Mouse (Mus musculus): ENCODE data around the gene Marveld1. TPM values are rescaled to one million over a fixed set of nuclear protein-coding genes. Genes with fewer than 3 reads are reported as not detected.

Gene Marveld1
- total RNA-seq, 4 experiments from 2014 or later, result 4.1 to 5.8 (median 4.5) TPM

- no peak for DNase-seq (ENCODE audit: low spot score in 2 of 2)
Observed at GRCm38 (mm10) chr19:42139724-42140517, 7.3 kb upstream of the Marveld1 start.

- DNase-seq (ENCODE audit: low spot score in 2 of 2), result no peak
Observed at GRCm38 (mm10) chr19:42141998-42142397, 5.2 kb upstream of the Marveld1 start.

DNA sequence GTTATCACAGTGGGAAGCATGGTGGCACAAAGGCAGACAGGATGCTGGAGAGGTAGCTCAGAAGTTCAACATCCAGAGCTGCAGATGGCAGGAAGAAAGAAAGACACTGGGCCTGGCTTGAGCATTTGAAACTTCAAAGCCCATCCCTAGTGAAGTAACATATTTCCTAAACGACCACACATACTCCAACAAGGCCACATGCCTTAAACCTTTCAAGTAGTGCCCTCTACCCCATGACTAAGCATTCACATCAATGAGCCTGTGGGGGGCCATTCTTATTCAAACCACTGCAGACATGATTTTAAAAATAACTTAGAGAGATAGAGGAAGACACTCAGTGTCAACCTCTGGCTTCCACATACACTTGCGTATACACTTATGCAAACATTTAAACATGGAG lies 4.4 kb upstream of the Marveld1 start:
- no peak for DNase-seq (ENCODE audit: low spot score in 2 of 2)

GRCm38 (mm10) chr19:42144067-42144466 lies 3.1 kb upstream of the Marveld1 start:
- no peak for DNase-seq (ENCODE audit: low spot score in 2 of 2)

GRCm38 (mm10) chr19:42144541-42145167 lies 2.5 kb upstream of the Marveld1 start:
- peak; percentile 74 to 82 for DNase-seq (ENCODE audit: low spot score in 2 of 2)

GRCm38 (mm10) chr19:42145210-42145609 lies 2.0 kb upstream of the Marveld1 start:
- DNase-seq (ENCODE audit: low spot score in 2 of 2), result no peak

DNA sequence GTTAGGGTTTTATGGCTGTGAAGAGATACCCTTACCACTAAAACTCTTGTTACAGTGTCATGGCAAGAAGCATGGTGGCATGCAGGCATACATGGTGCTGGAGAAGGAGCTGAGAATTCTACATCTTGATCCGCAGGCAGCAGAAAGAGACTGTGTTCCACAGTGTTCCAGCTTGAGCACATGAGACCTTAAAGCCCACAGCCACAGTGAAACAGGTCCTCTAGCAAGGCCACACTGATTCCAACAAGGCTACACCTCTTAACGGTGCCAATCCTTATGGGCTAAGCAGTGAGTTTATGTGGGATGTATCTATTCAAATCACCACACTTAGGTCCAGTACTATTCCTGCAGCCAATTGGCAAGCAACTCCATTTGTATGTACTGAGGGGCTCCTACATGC lies 1.5 kb upstream of the Marveld1 start:
- no peak for DNase-seq (ENCODE audit: low spot score in 2 of 2)

DNA sequence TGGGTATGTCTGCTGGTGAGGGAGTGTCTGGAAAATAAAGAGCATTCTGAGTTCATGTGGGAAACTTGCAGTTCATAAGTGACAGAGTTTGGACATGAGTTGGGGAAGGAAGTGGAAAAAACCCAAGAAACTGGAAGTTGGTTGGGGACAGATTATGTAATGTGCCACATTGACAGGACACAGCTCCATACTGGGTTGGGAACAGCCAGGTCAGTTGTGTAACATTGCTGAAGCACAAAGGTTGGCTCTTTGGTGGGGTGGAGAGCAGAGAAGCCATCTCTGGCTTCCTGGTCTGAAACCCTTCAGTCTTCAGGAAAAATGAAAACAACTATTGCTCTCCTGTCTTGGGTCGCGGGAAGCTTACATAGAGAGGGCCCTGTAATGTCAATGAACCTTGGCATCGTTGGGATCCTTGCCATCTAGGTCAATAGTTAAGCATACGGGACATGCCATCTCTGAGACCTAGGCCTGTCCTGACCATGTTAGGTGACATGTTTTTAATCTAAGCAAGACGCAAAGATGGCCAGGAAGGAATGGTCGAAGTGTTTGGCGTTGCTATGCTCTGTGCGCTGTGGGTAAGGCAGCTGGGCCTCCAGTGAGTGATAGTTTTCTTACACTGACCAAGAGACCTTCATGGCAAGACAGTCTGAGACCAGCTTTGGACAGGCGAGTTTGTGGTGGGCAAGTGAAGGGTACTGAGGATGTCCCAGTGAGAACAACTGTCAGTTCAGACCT lies 757 bp upstream of the Marveld1 start:
- DNase-seq (ENCODE audit: low spot score in 2 of 2), result no peak

DNA sequence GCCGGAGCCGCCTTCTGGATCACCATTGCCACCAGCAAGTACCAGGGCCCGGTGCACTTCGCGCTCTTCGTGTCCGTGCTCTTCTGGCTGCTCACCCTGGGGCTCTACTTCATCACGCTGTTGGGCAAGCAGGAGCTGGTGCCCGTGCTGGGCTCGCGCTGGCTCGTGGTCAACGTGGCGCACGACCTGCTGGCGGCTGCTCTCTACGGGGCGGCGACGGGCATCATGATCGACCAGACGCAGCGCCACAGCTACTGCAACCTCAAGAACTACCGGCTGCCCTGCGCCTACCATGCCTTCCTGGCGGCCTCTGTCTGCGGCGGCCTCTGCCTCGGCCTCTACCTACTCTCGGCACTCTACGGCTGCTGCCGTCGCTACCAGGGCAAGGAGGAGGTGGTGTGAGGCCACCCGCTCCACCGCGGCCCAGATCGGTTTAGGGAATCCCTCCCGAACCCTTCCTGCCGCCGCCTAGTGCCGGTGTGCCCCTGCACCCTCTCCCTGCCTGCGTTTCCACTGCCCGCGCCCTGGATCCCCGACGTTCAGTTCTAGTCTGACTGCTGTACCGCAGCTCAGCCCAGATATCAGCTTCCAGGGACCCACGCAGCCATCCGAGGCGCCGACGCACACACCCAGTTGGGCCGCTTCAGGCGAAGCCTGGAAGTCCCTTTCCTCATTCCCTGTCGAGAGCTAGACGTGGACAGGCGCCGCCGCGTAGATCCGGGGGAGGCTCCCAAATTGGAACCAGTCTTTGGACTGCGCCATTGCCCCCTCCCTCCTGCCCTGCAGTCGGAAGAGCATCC lies 769 bp downstream of the Marveld1 start:
- DNase-seq (ENCODE audit: low spot score in 2 of 2), result peak in 1 of 2 experiments; percentile 49

GRCm38 (mm10) chr19:42148569-42148860 lies 1.3 kb downstream of the Marveld1 start:
- DNase-seq (ENCODE audit: low spot score in 2 of 2), result no peak

GRCm38 (mm10) chr19:42151990-42152389 lies 4.8 kb downstream of the Marveld1 start:
- DNase-seq (ENCODE audit: low spot score in 2 of 2), result peak; percentile 88 to 89

- DNase-seq (ENCODE audit: low spot score in 2 of 2), result no peak
Observed at GRCm38 (mm10) chr19:42157493-42158237, 10.5 kb downstream of the Marveld1 start.

GRCm38 (mm10) chr19:42158246-42159017 lies 11.2 kb downstream of the Marveld1 start:
- DNase-seq (ENCODE audit: low spot score in 2 of 2), result no peak

GRCm38 (mm10) chr19:42163764-42164163 lies 16.6 kb downstream of the Marveld1 start, which contains the start of gene Zfyve27:
Gene Zfyve27, plus strand, starts transcription at chr19:42163951.
- DNase-seq (ENCODE audit: low spot score in 2 of 2), result no peak

- no peak for DNase-seq (ENCODE audit: low spot score in 2 of 2)
Observed at GRCm38 (mm10) chr19:42164188-42164587, 17.0 kb downstream of the Marveld1 start.

DNA sequence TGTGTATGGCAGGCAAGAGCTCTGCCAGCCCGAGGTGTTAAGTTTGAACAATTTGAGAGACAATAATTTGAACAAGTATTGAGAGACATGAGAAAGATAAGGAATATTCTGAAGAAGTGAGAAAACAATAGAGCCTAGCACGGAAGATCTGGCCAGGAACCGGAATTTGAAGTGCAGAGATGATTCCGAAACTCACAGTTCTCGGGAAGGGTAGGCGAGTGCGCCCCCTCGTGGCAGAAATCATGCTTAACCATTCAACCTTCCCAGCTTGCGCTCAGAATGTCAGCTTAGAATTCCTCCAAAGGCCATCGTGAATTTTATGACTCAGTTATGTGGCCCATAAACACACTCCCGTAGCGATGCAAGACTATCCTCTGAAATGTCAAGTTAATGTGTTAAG lies 18.9 kb downstream of the Marveld1 start:
- peak; percentile 63 to 67 for DNase-seq (ENCODE audit: low spot score in 2 of 2)

DNA sequence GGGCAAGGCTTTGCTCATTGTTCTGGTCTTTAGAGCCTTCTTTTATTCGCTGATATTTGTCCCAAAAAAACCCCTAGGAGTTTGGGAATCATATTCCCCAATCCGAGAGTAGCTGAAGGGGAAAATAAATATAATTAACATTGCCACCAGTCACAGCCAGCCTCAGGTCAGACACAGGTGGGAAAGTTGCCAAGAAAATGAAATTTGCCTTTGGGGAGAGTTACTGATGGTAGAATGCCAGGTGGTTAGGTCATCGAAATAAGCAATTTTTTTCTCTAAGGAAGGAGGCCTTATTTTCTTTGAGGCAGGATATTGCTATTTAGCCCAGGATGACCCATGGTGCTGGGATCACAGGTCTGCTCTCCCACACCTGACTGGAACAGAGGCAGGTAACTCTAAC lies 19.6 kb downstream of the Marveld1 start:
- DNase-seq (ENCODE audit: low spot score in 2 of 2), result no peak

GRCm38 (mm10) chr19:42167489-42167888 lies 20.3 kb downstream of the Marveld1 start:
- no peak for DNase-seq (ENCODE audit: low spot score in 2 of 2)

- no peak for DNase-seq (ENCODE audit: low spot score in 2 of 2)
Observed at GRCm38 (mm10) chr19:42169322-42169975, 22.2 kb downstream of the Marveld1 start.

Measured in gastrocnemius, adult 8-10 months (tissue).